10 mouse cellular contexts compared by ENCODE assay signal in the genomic region with DNA sequence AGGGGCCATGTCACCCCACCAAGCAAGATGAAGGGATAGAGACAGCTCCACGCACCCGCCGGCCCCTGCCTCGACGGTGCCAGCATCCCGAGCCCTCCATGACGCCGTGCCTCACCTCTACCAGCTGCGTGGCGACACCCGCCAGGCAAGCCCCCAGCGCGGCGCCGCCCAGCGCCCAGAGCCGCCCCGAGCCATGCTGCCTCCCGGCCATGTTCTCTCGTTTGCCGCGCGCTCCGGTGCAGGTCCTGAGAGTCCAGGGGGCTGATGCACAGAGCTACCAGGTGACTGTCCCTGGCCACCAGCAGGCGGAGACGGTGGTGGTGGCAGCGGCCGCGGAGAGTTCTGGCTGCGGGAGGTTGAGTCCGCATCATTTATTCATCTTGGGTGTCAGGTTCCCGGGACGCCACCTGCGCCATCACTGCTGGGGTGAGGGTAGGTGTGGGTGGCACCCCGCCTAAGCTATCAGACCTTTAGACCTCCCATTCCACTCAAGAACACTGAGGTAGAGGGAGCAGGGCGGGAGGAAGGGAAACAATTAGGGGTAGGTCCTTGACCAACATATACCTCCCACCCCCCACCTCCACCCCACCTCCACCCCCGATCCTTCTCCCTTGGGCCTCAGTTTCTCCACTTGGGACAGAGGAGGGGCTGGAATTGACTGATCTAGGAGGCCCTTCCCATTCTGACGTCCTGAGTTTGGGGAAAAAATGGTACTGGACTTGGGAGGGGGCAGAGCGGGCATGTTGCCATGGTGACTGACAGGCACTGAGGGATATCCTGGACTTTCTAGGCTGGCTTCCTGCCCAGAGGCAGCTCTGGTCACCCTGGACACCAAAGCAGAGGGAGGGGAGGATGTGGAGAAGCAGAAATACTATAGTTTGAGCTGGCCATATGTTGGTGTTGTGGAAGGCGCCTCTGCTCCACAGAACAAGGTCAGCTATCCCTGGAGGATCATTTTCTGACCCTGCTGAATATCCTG. TPM values are rescaled to one million over a fixed set of nuclear protein-coding genes. Genes with fewer than 3 reads are reported as not detected.
DNase-seq lines count a peak whose midpoint lies in the region; ATAC-seq lines count a peak whose summit lies in the region.
"Had no signal": no experiment of that assay in that cellular context is flagged by ENCODE, and none has a peak within 500 bp of the region (broad histone marks: within the 10 kb centered on the region; RNA-seq: fewer than 3 reads in every experiment).

No protein-coding gene starts in this region.

- H3K4me1 ChIP-seq in heart, embryonic 10.5 days: peaks cover 21% of the 10 kb centered on the region
- H3K4me1 ChIP-seq in embryonic facial prominence, embryonic 15.5 days: peaks cover 35% of the 10 kb centered on the region
- H3K4me1 ChIP-seq in midbrain, embryonic 12.5 days: peaks cover 22% of the 10 kb centered on the region

- H3K4me2 ChIP-seq in embryonic facial prominence, embryonic 15.5 days (replicated peaks): peak overlapping the region; percentile 50
- H3K4me2 ChIP-seq in midbrain, embryonic 12.5 days (replicated peaks): peak overlapping the region; percentile 54

- DNase-seq in heart, embryonic 10.5 days (ENCODE audit: low spot score): no peak
- DNase-seq in heart, adult 18-20 months: no peak
- peak; percentile 88 for DNase-seq in MN1 (ENCODE audit: low spot score)
- peak; percentile 50 for DNase-seq in kidney, adult 8-10 months
- DNase-seq in thymus, postnatal 4 days: peak; percentile 64
- no peak for DNase-seq in urinary bladder, adult 18-20 months (ENCODE audit: low spot score in 2 of 2)

- H3K4me3 ChIP-seq in heart, embryonic 10.5 days: peak overlapping the region; percentile 50
- H3K4me3 ChIP-seq in embryonic facial prominence, embryonic 15.5 days (replicated peaks): peak overlapping the region; percentile 24
- H3K4me3 ChIP-seq in midbrain, embryonic 12.5 days: peak overlapping the region; percentile 33

- no peaks in the 10 kb centered on the region for H3K36me3 ChIP-seq in heart, embryonic 10.5 days
- H3K36me3 ChIP-seq in embryonic facial prominence, embryonic 15.5 days: no peaks in the 10 kb centered on the region
- H3K36me3 ChIP-seq in midbrain, embryonic 12.5 days: no peaks in the 10 kb centered on the region

- no peak overlapping the region for H3K9ac ChIP-seq in embryonic facial prominence, embryonic 15.5 days
- no peak overlapping the region; the same call in 1 of the 2 replicates for H3K9ac ChIP-seq in midbrain, embryonic 12.5 days (replicated peaks)

- peak overlapping the region; percentile 2; the same call in 1 of the 2 replicates for H3K27ac ChIP-seq in heart, embryonic 10.5 days
- H3K27ac ChIP-seq in embryonic facial prominence, embryonic 15.5 days (replicated peaks): no peak overlapping the region
- peak overlapping the region; percentile 52; the same call in 1 of the 2 replicates for H3K27ac ChIP-seq in midbrain, embryonic 12.5 days (replicated peaks)

- peaks cover 71% of the 10 kb centered on the region for H3K27me3 ChIP-seq in heart, embryonic 10.5 days (ENCODE audit: insufficient read depth, poor library complexity, severe bottlenecking)
- H3K27me3 ChIP-seq in embryonic facial prominence, embryonic 15.5 days: peaks cover 21% of the 10 kb centered on the region
- peaks cover 48% of the 10 kb centered on the region for H3K27me3 ChIP-seq in midbrain, embryonic 12.5 days

- H3K9me3 ChIP-seq in heart, embryonic 10.5 days: no peaks in the 10 kb centered on the region
- H3K9me3 ChIP-seq in embryonic facial prominence, embryonic 15.5 days (replicated peaks): no peaks in the 10 kb centered on the region
- H3K9me3 ChIP-seq in midbrain, embryonic 12.5 days: no peaks in the 10 kb centered on the region

- ATAC-seq in embryonic facial prominence, embryonic 15.5 days (ENCODE audit: insufficient number of reproducible peaks, low FRiP score, low TSS enrichment, low read depth): no peak
- ATAC-seq in midbrain, embryonic 12.5 days (ENCODE audit: low FRiP score, low read depth): peak; percentile 57

- WGBS in heart, embryonic 10.5 days: 12% methylated on average over 40 of the region's 40 CpGs
- WGBS in embryonic facial prominence, embryonic 15.5 days: 9% methylated on average over 40 of the region's 40 CpGs
- WGBS in midbrain, embryonic 12.5 days: 9% methylated on average over 40 of the region's 40 CpGs

RNA-seq across cellular contexts. Expression of a gene that starts 5.7 kb away (rescaled TPM):
- polyA plus RNA-seq in heart, embryonic 10.5 days (2016; fragmentation: Nextera tagmentation; extraction: Ambion mirVana): 0.91 and 1.6 TPM in 2 replicates
- total RNA-seq in heart, adult 18-20 months (2021): 10 to 100 TPM; 13.2 to 14.8 TPM
- 7.0 and 7.9 TPM in 2 replicates for polyA plus RNA-seq in embryonic facial prominence, embryonic 15.5 days (2015; fragmentation: Nextera tagmentation; extraction: Ambion mirVana)
- 0.88 and 1.3 TPM in 2 replicates for polyA plus RNA-seq in midbrain, embryonic 12.5 days (2016; fragmentation: Nextera tagmentation; extraction: Ambion mirVana)
- total RNA-seq: MEL had no signal

RNA-seq across cellular contexts. Expression of a gene that starts 5.9 kb away (rescaled TPM):
- 0.17 and 0.68 TPM in 2 replicates for polyA plus RNA-seq in heart, embryonic 10.5 days (2016; fragmentation: Nextera tagmentation; extraction: Ambion mirVana)
- 1 to 10 TPM; 1.5 to 2.1 TPM for total RNA-seq in heart, adult 18-20 months (2021)
- polyA plus RNA-seq in embryonic facial prominence, embryonic 15.5 days (2015; fragmentation: Nextera tagmentation; extraction: Ambion mirVana): 5.7 and 9.1 TPM in 2 replicates
- 0.17 and 0.24 TPM in 2 replicates for polyA plus RNA-seq in midbrain, embryonic 12.5 days (2016; fragmentation: Nextera tagmentation; extraction: Ambion mirVana)
- total RNA-seq: MEL had no signal

RNA-seq across cellular contexts. Expression of a gene that starts 16.2 kb away (rescaled TPM):
- polyA plus RNA-seq in heart, embryonic 10.5 days (2016; fragmentation: Nextera tagmentation; extraction: Ambion mirVana): 0.43 and 0.45 TPM in 2 replicates
- not detected for total RNA-seq in heart, adult 18-20 months (2021)
- 0.81 and 0.93 TPM in 2 replicates for polyA plus RNA-seq in embryonic facial prominence, embryonic 15.5 days (2015; fragmentation: Nextera tagmentation; extraction: Ambion mirVana)
- polyA plus RNA-seq in midbrain, embryonic 12.5 days (2016; fragmentation: Nextera tagmentation; extraction: Ambion mirVana): 0.21 TPM in 1 of 2 replicates, not detected in the other
- total RNA-seq: heart, postnatal 14 days; MEL had no signal

RNA-seq across cellular contexts. Expression of a gene that starts 29.7 kb away (rescaled TPM):
- polyA plus RNA-seq in heart, embryonic 10.5 days (2016; fragmentation: Nextera tagmentation; extraction: Ambion mirVana): not detected in 2 replicates
- total RNA-seq in heart, adult 18-20 months (2021): not detected
- 0.22 TPM in 1 of 2 replicates, not detected in the other for polyA plus RNA-seq in embryonic facial prominence, embryonic 15.5 days (2015; fragmentation: Nextera tagmentation; extraction: Ambion mirVana)
- polyA plus RNA-seq in midbrain, embryonic 12.5 days (2016; fragmentation: Nextera tagmentation; extraction: Ambion mirVana): not detected in 2 replicates
- total RNA-seq: heart, postnatal 14 days; MEL had no signal

RNA-seq across cellular contexts. Expression of a gene that starts 39.6 kb away (rescaled TPM):
- 0.10 TPM in 1 of 2 replicates, not detected in the other for polyA plus RNA-seq in heart, embryonic 10.5 days (2016; fragmentation: Nextera tagmentation; extraction: Ambion mirVana)
- not detected for total RNA-seq in heart, adult 18-20 months (2021)
- not detected in 2 replicates for polyA plus RNA-seq in embryonic facial prominence, embryonic 15.5 days (2015; fragmentation: Nextera tagmentation; extraction: Ambion mirVana)
- not detected in 2 replicates for polyA plus RNA-seq in midbrain, embryonic 12.5 days (2016; fragmentation: Nextera tagmentation; extraction: Ambion mirVana)
- total RNA-seq: heart, postnatal 14 days; MEL had no signal

Comparison
In these comparisons a context has a peak if more than half of its experiments do, and no peak if none do; other contexts are left out.
1. DNase-seq: peak in MN1 (single experiment), kidney, adult 8-10 months (2 of 2) and thymus, postnatal 4 days (single experiment); none in heart, embryonic 10.5 days (single experiment), heart, adult 18-20 months (0 of 2) and urinary bladder, adult 18-20 months (0 of 2).
2. Peak in every context shown above with its lines, with median percentiles within 50 percentile points of each other: H3K4me3 ChIP-seq.